Mouse (Mus musculus) midbrain, embryonic 16.5 days (tissue): ENCODE data around the gene Amacr. TPM values are rescaled to one million over a fixed set of nuclear protein-coding genes. Genes with fewer than 3 reads are reported as not detected.

ENCODE experiments used
- ATAC-seq: fragments of 200-750 bp; cut with Nextera tagmentation; 2 replicates; pipeline ENCODE4 v1.8.0; 2017; ENCODE audit warnings: moderate TSS enrichment
- H3K27ac ChIP-seq: fragments of 300-500 bp; sonication (generic); 2 replicates; pipeline ENCODE4 v1.5.1; 2014; ENCODE audit warnings: mild to moderate bottlenecking, low read length, mixed read lengths
- H3K27me3 ChIP-seq: fragments of 300-500 bp; sonication (generic); 2 replicates; pipeline ENCODE4 v1.6.1; 2014; ENCODE audit warnings: low read depth, low read length, mixed read lengths; ENCODE audit not compliant: control insufficient read depth, insufficient read depth
- H3K36me3 ChIP-seq: fragments of 300-500 bp; sonication (generic); 2 replicates; pipeline ENCODE4 v1.6.1; 2014; ENCODE audit warnings: mild to moderate bottlenecking, low read length, moderate library complexity, mixed read lengths; ENCODE audit not compliant: control insufficient read depth, insufficient read depth
- H3K4me1 ChIP-seq: fragments of 300-500 bp; sonication (generic); 2 replicates; pipeline ENCODE4 v1.6.1; 2014; ENCODE audit warnings: mild to moderate bottlenecking, low read length, mixed read lengths; ENCODE audit not compliant: control insufficient read depth, insufficient read depth
- H3K4me2 ChIP-seq: fragments of 300-500 bp; sonication (generic); 2 replicates; pipeline ENCODE4 v1.6.1; 2014; ENCODE audit warnings: mild to moderate bottlenecking, low read length, mixed read lengths
- H3K4me3 ChIP-seq: fragments of 300-500 bp; sonication (generic); 2 replicates; pipeline ENCODE4 v1.5.1; 2014; ENCODE audit warnings: low read depth, mild to moderate bottlenecking, low read length, moderate library complexity, mixed read lengths
- H3K9ac ChIP-seq: fragments of 300-500 bp; sonication (generic); 2 replicates; pipeline ENCODE4 v1.6.1; 2014; ENCODE audit warnings: low read depth, low read length, mixed read lengths
- H3K9me3 ChIP-seq: fragments of 300-500 bp; sonication (generic); replicated peaks from 2 replicates; pipeline ENCODE4 v1.6.1; 2014; ENCODE audit warnings: mild to moderate bottlenecking, low read length, mixed read lengths; ENCODE audit not compliant: control insufficient read depth, poor library complexity, severe bottlenecking
- WGBS: fragments of 180-500 bp; shearing (Covaris S2); extraction: QIAGEN DNeasy Blood & Tissue Kit; methylation state at CpG from one replicate; pipeline ENCODE4 v1.1.7; 2014; 5-methylcytosine and 5-hydroxymethylcytosine counted together
- polyA plus RNA-seq: library from polyadenylated mRNA; unstranded; fragments of >200 nt; fragmentation: Nextera tagmentation; extraction: Ambion mirVana; gene quantifications from 2 replicates; pipeline ENCODE4 v1.2.1, GENCODE M21; 2015

Amacr gene
- polyA plus RNA-seq, 1 experiment from 2014 or later: 10.8 TPM

GRCm38 (mm10) chr15:11037376-11037695, 55.8 kb downstream of the Amacr start:
- Histone ChIP-seq H3K36me3 (no peaks in the 10 kb centered on the region), H3K4me1 (peaks cover 19% of the 10 kb centered on the region; the same call in 1 of the 2 replicates), H3K9me3 (no peaks in the 10 kb centered on the region), H3K4me3 (peak overlapping the region; percentile 44), H3K27me3 (peaks cover 39% of the 10 kb centered on the region), H3K4me2 (peak overlapping the region; percentile 81), H3K9ac (0 out of 2 replicates have a peak overlapping the region, but pooled peaks have one; percentile 59), H3K27ac (no peak overlapping the region)
- 3% methylated on average over 8 of the region's 8 CpGs for WGBS
- peak; percentile 36; the same call in 1 of the 2 replicates for ATAC-seq

GRCm38 (mm10) chr15:11037711-11038110, 56.2 kb downstream of the Amacr start, which contains the start of gene Rxfp3:
Gene Rxfp3, minus strand, starts transcription at chr15:11037991.
- H3K36me3 ChIP-seq: no peaks in the 10 kb centered on the region
- H3K4me3 ChIP-seq: peak within 1 kb of the TSS; percentile 44
- peaks cover 19% of the 10 kb centered on the region; the same call in 1 of the 2 replicates for H3K4me1 ChIP-seq
- peak within 1 kb of the TSS; percentile 59 for H3K9ac ChIP-seq
- WGBS: 3% methylated on average over 16 of the region's 16 CpGs
- H3K27ac ChIP-seq: no peak within 1 kb of the TSS
- peaks cover 39% of the 10 kb centered on the region for H3K27me3 ChIP-seq
- no peaks in the 10 kb centered on the region for H3K9me3 ChIP-seq
- ATAC-seq: no peak
- H3K4me2 ChIP-seq: peak within 1 kb of the TSS; percentile 81

- H3K4me2 ChIP-seq: no peak overlapping the region
- WGBS: 2% methylated on average over 12 of the region's 12 CpGs
- no peaks in the 10 kb centered on the region for H3K36me3 ChIP-seq
These were observed 56.9 kb downstream of the Amacr start for GRCm38 (mm10) chr15:11038476-11038875.

GRCm38 (mm10) chr15:11040067-11040466, 58.5 kb downstream of the Amacr start:
- Histone ChIP-seq H3K4me1 (peaks cover 19% of the 10 kb centered on the region; the same call in 1 of the 2 replicates), H3K27me3 (peaks cover 27% of the 10 kb centered on the region), H3K36me3 (no peaks in the 10 kb centered on the region), H3K4me3 (no peak overlapping the region), H3K9me3 (no peaks in the 10 kb centered on the region), H3K27ac (no peak overlapping the region), H3K4me2 (no peak overlapping the region), H3K9ac (no peak overlapping the region)
- no peak for ATAC-seq
- 57% methylated on average over 5 of the region's 5 CpGs for WGBS

More at GRCm38 (mm10) chr15:11038476-11038875, 56.9 kb downstream of the Amacr start:
- Histone ChIP-seq H3K4me1 (peaks cover 19% of the 10 kb centered on the region; the same call in 1 of the 2 replicates), H3K9ac (no peak overlapping the region), H3K9me3 (no peaks in the 10 kb centered on the region), H3K27ac (no peak overlapping the region), H3K4me3 (no peak overlapping the region), H3K27me3 (peaks cover 37% of the 10 kb centered on the region)
- ATAC-seq: no peak

- Histone ChIP-seq H3K9ac (no peak overlapping the region), H3K27ac (no peak overlapping the region), H3K27me3 (peaks cover 16% of the 10 kb centered on the region), H3K9me3 (no peaks in the 10 kb centered on the region), H3K4me3 (no peak overlapping the region), H3K4me1 (peaks cover 15% of the 10 kb centered on the region; the same call in 1 of the 2 replicates), H3K4me2 (no peak overlapping the region), H3K36me3 (no peaks in the 10 kb centered on the region)
- 84% methylated on average over 2 of the region's 2 CpGs for WGBS
- no peak for ATAC-seq
These were observed 59.7 kb downstream of the Amacr start for GRCm38 (mm10) chr15:11041229-11041628.

- Histone ChIP-seq H3K4me2 (no peak overlapping the region), H3K4me1 (no peaks in the 10 kb centered on the region), H3K27ac (no peak overlapping the region), H3K9me3 (no peaks in the 10 kb centered on the region), H3K36me3 (no peaks in the 10 kb centered on the region), H3K27me3 (0 out of 2 replicates have a peak, but pooled peaks cover under 1% of the 10 kb centered on the region), H3K9ac (no peak overlapping the region), H3K4me3 (no peak overlapping the region)
- WGBS: 88% methylated on average over 5 of the region's 5 CpGs
- no peak for ATAC-seq
These were observed 61.3 kb downstream of the Amacr start for GRCm38 (mm10) chr15:11042828-11043227.

Other genes with a start within 250 kb of the Amacr start
- gene C1qtnf3, start 29.4 kb upstream of the Amacr start, polyA plus RNA-seq: 0.51 and 1.0 TPM in 2 replicates
- 0.06 TPM in 1 of 2 replicates, not detected in the other for gene Slc45a2, start 19.0 kb downstream of the Amacr start, polyA plus RNA-seq
- gene Rxfp3, start 56.2 kb downstream of the Amacr start, polyA plus RNA-seq: 2.6 and 3.5 TPM in 2 replicates
- 1.1 and 1.5 TPM in 2 replicates for gene Adamts12, start 83.0 kb downstream of the Amacr start, polyA plus RNA-seq